Mouse (Mus musculus) spleen, postnatal 4 days (tissue): ENCODE measurements around the gene Ptpa.

Source experiments
- DNase-seq, 2 experiments: peaks; one replicate each; pipeline ENCODE4 v3.0.0; 2022; ENCODE audit warnings: low spot score in 2 of 2

Gene Ptpa

GRCm38 (mm10) chr2:30415936-30416648 is at the start of gene Ptpa:
Ptpa (plus strand) TSS chr2:30416039.
- peak; percentile 93 to 98 for DNase-seq

- DNase-seq, result no peak
These were observed 49.6 kb upstream of the Ptpa start for GRCm38 (mm10) chr2:30366203-30366602.

- no peak for DNase-seq
These were observed 44.3 kb upstream of the Ptpa start for GRCm38 (mm10) chr2:30371544-30371943.

- no peak for DNase-seq
These were observed 43.1 kb upstream of the Ptpa start for GRCm38 (mm10) chr2:30372726-30373125.

- no peak for DNase-seq
These were observed 39.9 kb upstream of the Ptpa start for GRCm38 (mm10) chr2:30375893-30376292.

- DNase-seq, result no peak
These were observed 38.1 kb upstream of the Ptpa start for GRCm38 (mm10) chr2:30377721-30378120.

GRCm38 (mm10) chr2:30379307-30379706 is 36.5 kb upstream of the Ptpa start:
- DNase-seq, result no peak

GRCm38 (mm10) chr2:30380564-30381376 is 35.1 kb upstream of the Ptpa start:
- DNase-seq, result no peak

GRCm38 (mm10) chr2:30381377-30381725 is 34.5 kb upstream of the Ptpa start:
- peak in 1 of 2 experiments; percentile 32 for DNase-seq

GRCm38 (mm10) chr2:30384814-30385213 is 31.0 kb upstream of the Ptpa start:
- DNase-seq, result no peak

- no peak for DNase-seq
These were observed 30.2 kb upstream of the Ptpa start for GRCm38 (mm10) chr2:30385591-30385990.

- no peak for DNase-seq
These were observed 28.9 kb upstream of the Ptpa start for GRCm38 (mm10) chr2:30386913-30387312.

- DNase-seq, result no peak
These were observed 26.8 kb upstream of the Ptpa start for GRCm38 (mm10) chr2:30389000-30389399.

- peak; percentile 95 to 97 for DNase-seq
These were observed 23.7 kb upstream of the Ptpa start, which contains the start of gene Dolpp1 for GRCm38 (mm10) chr2:30392114-30392576. Dolpp1 (plus strand) TSS chr2:30392254.

GRCm38 (mm10) chr2:30392577-30393369 is 23.1 kb upstream of the Ptpa start:
- DNase-seq, result peak; percentile 44 to 91

GRCm38 (mm10) chr2:30393370-30393656 is 22.5 kb upstream of the Ptpa start:
- no peak for DNase-seq

- no peak for DNase-seq
These were observed 20.1 kb upstream of the Ptpa start for GRCm38 (mm10) chr2:30395757-30396156.

- no peak for DNase-seq
These were observed 19.6 kb upstream of the Ptpa start for GRCm38 (mm10) chr2:30396246-30396645.

- no peak for DNase-seq
These were observed 17.8 kb upstream of the Ptpa start for GRCm38 (mm10) chr2:30397986-30398512.

- DNase-seq, result no peak
These were observed 16.4 kb upstream of the Ptpa start for GRCm38 (mm10) chr2:30399191-30400171.

- no peak for DNase-seq
These were observed 14.3 kb upstream of the Ptpa start for GRCm38 (mm10) chr2:30401581-30401980.
